Mouse (Mus musculus): ENCODE measurements around the gene H6pd.

DNA sequence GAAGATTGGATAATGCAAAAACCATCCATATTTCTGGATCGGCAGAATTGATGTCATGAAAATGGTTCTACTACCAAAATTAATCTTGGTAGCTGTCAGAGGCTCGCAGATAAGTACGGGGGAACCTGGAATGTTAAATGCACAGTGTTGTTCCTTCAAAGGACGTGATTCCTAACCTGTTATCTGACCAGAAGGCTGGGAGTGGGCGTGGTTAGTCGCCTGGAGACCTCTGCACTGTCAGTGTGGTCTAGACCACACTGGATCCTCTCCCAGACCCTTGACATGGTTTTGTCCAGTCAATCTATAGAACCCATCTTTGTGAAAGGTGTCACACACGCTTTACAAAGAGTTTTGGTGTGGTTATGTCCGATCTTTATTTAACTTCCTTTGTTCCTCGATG, 37.4 kb downstream of the H6pd start:
- TF ChIP-seq CTCF (IDR thresholded peaks at IDR 0.05; ENCODE audit: insufficient read depth, low read length) = no peak
- no peak for TF ChIP-seq POLR2A (IDR thresholded peaks at IDR 0.05; ENCODE audit: borderline replicate concordance, extremely low read depth, low read depth, low read length)
